Mouse (Mus musculus) adipose tissue, adult 10 weeks (tissue): ENCODE measurements around the gene Il7r. TPM values are rescaled to one million over a fixed set of nuclear protein-coding genes. Genes with fewer than 3 reads are reported as not detected.

Source experiments
- polyA plus RNA-seq: library from polyadenylated mRNA; stranded (reverse); fragments of 350-450 nt; fragmentation: Illumina TruSeq; extraction: RNeasy Lipid Tissue Mini Kit (QIAGEN cat#74804); gene quantifications from one replicate; pipeline ENCODE4 v1.2.3, GENCODE M21; 2014; ENCODE audit warnings: low read depth, low replicate concordance

Gene Il7r
- polyA plus RNA-seq: 1.2 TPM

GRCm38 (mm10) chr15:9530076-9530475 lies at the start of gene Il7r:
Il7r (minus strand) TSS chr15:9530176.

Other genes with a start within 250 kb of the Il7r start
- 0.29 TPM for gene Ugt3a2, start 194.6 kb downstream of the Il7r start, polyA plus RNA-seq
- gene Capsl, start 94.1 kb downstream of the Il7r start, polyA plus RNA-seq: 4.7 TPM
- gene Spef2, start 218.7 kb upstream of the Il7r start, polyA plus RNA-seq: 1.8 TPM